Mouse (Mus musculus): Measurements from ENCODE around the gene Nrtn. TPM values are rescaled to one million over a fixed set of nuclear protein-coding genes. Genes with fewer than 3 reads are reported as not detected.
A peak's percentile ranks its signal among the peaks of the same experiment; 100 is the strongest.

Gene Nrtn
- total RNA-seq, 2 experiments from 2014 or later = not detected

DNA sequence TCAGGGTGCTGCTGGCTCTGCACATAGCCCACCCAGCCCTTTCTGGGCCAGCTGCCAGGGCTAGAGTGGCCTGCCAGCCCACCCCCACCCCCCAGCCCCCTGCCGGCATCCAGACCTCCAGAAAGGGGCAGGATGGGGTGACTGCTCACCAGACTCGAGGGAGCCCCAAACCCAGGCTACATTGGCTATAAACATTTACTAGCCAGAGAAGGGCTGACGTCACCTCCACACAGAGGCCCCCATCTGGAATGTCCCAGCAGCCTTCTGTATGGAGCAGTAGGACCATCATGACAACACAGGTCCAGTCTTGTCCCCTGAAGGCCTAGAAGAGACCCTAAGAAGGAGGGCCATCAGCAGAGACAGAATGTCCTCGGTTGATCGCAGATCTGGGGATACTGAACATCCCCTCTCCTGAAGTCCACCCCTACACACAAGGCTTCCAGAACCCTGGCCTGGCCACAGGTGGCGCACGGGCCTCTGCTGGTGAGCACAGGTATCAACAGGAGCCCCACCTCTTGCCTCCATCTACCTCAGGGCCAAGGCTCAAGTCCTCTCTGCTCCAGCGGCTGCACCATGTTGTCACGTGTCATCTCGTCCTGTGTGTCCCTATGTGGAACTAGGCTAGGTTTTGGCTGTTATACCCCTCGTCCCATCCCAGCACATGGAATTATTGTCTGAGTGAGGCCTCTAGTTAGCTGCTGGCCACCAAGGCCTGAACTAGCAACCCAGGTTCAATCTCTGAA is 33.7 kb downstream of the Nrtn start:
- no peak for ATAC-seq (replicated peaks; ENCODE audit: poor library complexity, severe bottlenecking)

DNA sequence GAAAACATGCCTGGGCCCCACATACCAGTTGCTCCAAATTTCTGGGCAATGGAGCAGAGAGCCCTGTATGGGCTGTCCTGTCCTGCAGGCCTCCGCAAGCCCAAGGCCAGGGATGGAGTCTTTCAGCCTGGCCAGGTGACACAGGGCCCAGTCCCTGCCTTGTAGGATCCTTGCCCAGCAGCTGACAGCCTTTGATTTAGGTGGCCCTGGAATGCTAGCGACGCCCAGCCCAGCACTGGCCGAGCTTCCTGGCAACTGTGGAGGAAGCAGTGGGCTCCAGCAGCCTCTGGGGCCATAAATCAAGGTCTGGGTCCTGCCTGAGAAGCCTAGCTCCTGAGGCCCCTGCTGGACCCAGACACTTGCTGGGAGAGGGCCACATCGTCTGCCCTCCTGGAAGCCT is 34.9 kb downstream of the Nrtn start:
- ATAC-seq (replicated peaks; ENCODE audit: poor library complexity, severe bottlenecking) = no peak

DNA sequence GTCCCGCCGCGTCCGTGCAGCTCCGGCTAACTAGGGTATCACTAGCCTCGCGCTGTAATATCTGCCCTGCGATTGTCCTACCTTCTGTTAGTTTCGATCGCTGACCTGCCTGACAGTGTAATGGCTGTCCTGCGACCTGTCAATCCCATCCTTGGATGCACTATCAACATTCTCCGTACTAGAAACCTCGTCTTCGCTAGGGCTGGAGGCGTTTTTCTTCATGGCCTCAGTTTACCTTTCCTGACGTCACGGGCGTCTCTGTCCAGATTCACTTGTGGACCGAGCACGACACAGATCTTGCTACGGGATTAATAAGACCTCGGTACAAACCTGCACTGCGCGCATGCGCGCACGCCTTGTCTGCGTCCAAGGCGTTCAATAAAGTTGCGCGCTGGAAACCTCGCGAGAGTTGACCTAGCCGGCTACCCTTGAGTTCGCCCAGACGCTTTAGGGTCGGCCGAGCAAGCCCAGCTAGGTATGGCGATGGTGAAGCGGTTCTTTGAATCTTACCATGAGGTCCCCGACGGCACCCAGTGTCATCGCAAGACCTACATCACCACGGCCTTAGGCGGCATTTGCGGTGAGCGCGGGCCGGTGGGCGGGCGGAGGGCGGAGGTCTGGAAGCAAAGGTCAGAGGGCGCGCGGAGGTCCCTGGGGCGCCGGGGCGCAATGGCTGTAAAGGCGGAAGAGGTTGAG is 39.8 kb downstream of the Nrtn start, which contains the start of the genes Ndufa11 and Vmac:
Ndufa11 (plus strand) TSS at position 405 of the 696 bp plus-strand sequence.
Vmac (minus strand) TSS at position 660 of the 696 bp plus-strand sequence.
- peak; percentile 58 for ATAC-seq (replicated peaks; ENCODE audit: poor library complexity, severe bottlenecking)

- ATAC-seq (replicated peaks; ENCODE audit: poor library complexity, severe bottlenecking) = peak; percentile 81
Measured at GRCm38 (mm10) chr17:56716655-56717362, 40.5 kb downstream of the Nrtn start.

- no peak for ATAC-seq (replicated peaks; ENCODE audit: poor library complexity, severe bottlenecking)
Measured at GRCm38 (mm10) chr17:56715914-56716654, 41.2 kb downstream of the Nrtn start.

GRCm38 (mm10) chr17:56715360-56715759 is 42.0 kb downstream of the Nrtn start:
- no peak for ATAC-seq (replicated peaks; ENCODE audit: poor library complexity, severe bottlenecking)

DNA sequence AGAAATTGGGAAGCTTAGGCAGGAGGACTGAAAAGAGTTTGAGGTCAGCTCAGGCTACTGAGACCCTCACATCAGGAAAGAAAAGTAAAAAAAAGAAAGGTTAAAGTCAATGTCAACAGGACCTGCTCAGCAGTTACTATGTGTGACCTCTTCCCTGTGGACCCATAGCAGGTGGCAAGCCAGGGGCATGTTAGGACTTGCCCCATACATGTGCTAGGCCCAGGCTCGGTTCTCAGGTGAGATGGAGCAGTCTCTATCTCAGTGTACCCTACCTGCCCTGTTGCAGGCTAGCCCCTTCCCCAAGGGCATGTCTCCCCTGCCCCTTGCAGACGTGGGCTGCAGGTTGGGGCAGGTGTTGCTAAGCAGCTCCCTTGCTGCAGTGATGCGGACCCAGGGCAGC is 47.6 kb downstream of the Nrtn start:
- ATAC-seq (replicated peaks; ENCODE audit: poor library complexity, severe bottlenecking) = no peak

GRCm38 (mm10) chr17:56708692-56709091 is 48.6 kb downstream of the Nrtn start:
- ATAC-seq (replicated peaks; ENCODE audit: poor library complexity, severe bottlenecking) = no peak

- ATAC-seq (replicated peaks; ENCODE audit: poor library complexity, severe bottlenecking) = no peak
Measured at GRCm38 (mm10) chr17:56706515-56706914, 50.8 kb downstream of the Nrtn start.

DNA sequence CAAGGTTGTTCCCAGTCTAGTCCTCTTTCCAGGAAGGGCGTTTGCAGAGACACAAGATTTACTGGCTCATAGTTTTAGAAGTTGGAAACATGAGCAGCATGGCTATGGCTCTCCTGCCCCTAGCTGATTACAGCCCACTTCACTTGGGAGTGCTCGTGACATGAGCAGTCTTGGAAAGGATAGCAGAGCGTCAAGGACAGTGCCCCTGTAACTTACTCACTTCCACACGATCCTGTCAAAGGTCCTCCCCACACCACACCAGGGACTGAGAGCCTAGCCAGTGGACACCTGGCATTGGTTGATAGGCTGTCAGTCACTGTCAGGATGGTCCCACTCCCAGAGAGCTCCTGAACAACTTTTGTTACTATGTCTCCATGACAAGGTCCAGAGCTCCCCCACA is 54.3 kb downstream of the Nrtn start:
- no peak for ATAC-seq (replicated peaks; ENCODE audit: poor library complexity, severe bottlenecking)

Other genes with a start within 250 kb of the Nrtn start
- not detected in 2 replicates for gene Znrf4, start 245.1 kb downstream of the Nrtn start, total RNA-seq (2014; fragmentation: Nextera tagmentation)
- gene Znrf4, start 245.1 kb downstream of the Nrtn start, total RNA-seq (2017) = not detected in 2 replicates
- 0.84 and 1.1 TPM in 2 replicates for gene Gm20219, start 203.1 kb downstream of the Nrtn start, total RNA-seq (2014; fragmentation: Nextera tagmentation)
- gene Gm20219, start 203.1 kb downstream of the Nrtn start, total RNA-seq (2017) = 0.41 TPM in 1 of 2 replicates, not detected in the other
- gene Safb2, start 172.9 kb downstream of the Nrtn start, total RNA-seq (2014; fragmentation: Nextera tagmentation) = 99.5 and 132 TPM in 2 replicates
- gene Safb2, start 172.9 kb downstream of the Nrtn start, total RNA-seq (2017) = 66.4 and 76.5 TPM in 2 replicates
- gene Safb, start 172.7 kb downstream of the Nrtn start, total RNA-seq (2014; fragmentation: Nextera tagmentation) = 69.1 and 99.9 TPM in 2 replicates
- gene Safb, start 172.7 kb downstream of the Nrtn start, total RNA-seq (2017) = 72.9 and 77.2 TPM in 2 replicates
- gene 2410015M20Rik, start 147.8 kb downstream of the Nrtn start, total RNA-seq (2014; fragmentation: Nextera tagmentation) = 140 and 159 TPM in 2 replicates
- gene 2410015M20Rik, start 147.8 kb downstream of the Nrtn start, total RNA-seq (2017) = 147 and 185 TPM in 2 replicates
- gene Rpl36, start 144.1 kb downstream of the Nrtn start, total RNA-seq (2014; fragmentation: Nextera tagmentation) = 1,578 and 3,268 TPM in 2 replicates
- gene Rpl36, start 144.1 kb downstream of the Nrtn start, total RNA-seq (2017) = 2,318 and 2,523 TPM in 2 replicates
- gene Lonp1, start 130.6 kb downstream of the Nrtn start, total RNA-seq (2014; fragmentation: Nextera tagmentation) = 38.2 and 45.5 TPM in 2 replicates
- 64.1 and 68.4 TPM in 2 replicates for gene Lonp1, start 130.6 kb downstream of the Nrtn start, total RNA-seq (2017)
- not detected in 2 replicates for gene Catsperd, start 129.4 kb downstream of the Nrtn start, total RNA-seq (2014; fragmentation: Nextera tagmentation)
- 0.77 TPM in 1 of 2 replicates, not detected in the other for gene Catsperd, start 129.4 kb downstream of the Nrtn start, total RNA-seq (2017)
- gene Ranbp3, start 84.2 kb downstream of the Nrtn start, total RNA-seq (2014; fragmentation: Nextera tagmentation) = 43.9 and 64.7 TPM in 2 replicates
- gene Ranbp3, start 84.2 kb downstream of the Nrtn start, total RNA-seq (2017) = 57.2 and 70.1 TPM in 2 replicates
- 134 and 201 TPM in 2 replicates for gene Ndufa11, start 39.8 kb downstream of the Nrtn start, total RNA-seq (2014; fragmentation: Nextera tagmentation)
- 99.5 and 106 TPM in 2 replicates for gene Ndufa11, start 39.8 kb downstream of the Nrtn start, total RNA-seq (2017)
- 5.3 and 9.1 TPM in 2 replicates for gene Vmac, start 39.5 kb downstream of the Nrtn start, total RNA-seq (2014; fragmentation: Nextera tagmentation)
- gene Vmac, start 39.5 kb downstream of the Nrtn start, total RNA-seq (2017) = 3.7 and 9.1 TPM in 2 replicates
- 20.5 and 22.8 TPM in 2 replicates for gene Dus3l, start 7.2 kb upstream of the Nrtn start, total RNA-seq (2014; fragmentation: Nextera tagmentation)
- gene Dus3l, start 7.2 kb upstream of the Nrtn start, total RNA-seq (2017) = 18.2 and 21.8 TPM in 2 replicates
- gene Prr22, start 12.7 kb upstream of the Nrtn start, total RNA-seq (2014; fragmentation: Nextera tagmentation) = 0.17 and 2.6 TPM in 2 replicates
- 1.6 and 1.7 TPM in 2 replicates for gene Prr22, start 12.7 kb upstream of the Nrtn start, total RNA-seq (2017)
- gene Rfx2, start 73.5 kb upstream of the Nrtn start, total RNA-seq (2014; fragmentation: Nextera tagmentation) = 4.4 and 6.4 TPM in 2 replicates
- 1.6 and 2.8 TPM in 2 replicates for gene Rfx2, start 73.5 kb upstream of the Nrtn start, total RNA-seq (2017)
- gene Acsbg2, start 116.9 kb upstream of the Nrtn start, total RNA-seq (2014; fragmentation: Nextera tagmentation) = not detected in 2 replicates
- not detected in 2 replicates for gene Acsbg2, start 116.9 kb upstream of the Nrtn start, total RNA-seq (2017)
- gene 1700061G19Rik, start 117.9 kb upstream of the Nrtn start, total RNA-seq (2014; fragmentation: Nextera tagmentation) = 0.47 TPM in 1 of 2 replicates, not detected in the other
- 0.17 TPM in 1 of 2 replicates, not detected in the other for gene 1700061G19Rik, start 117.9 kb upstream of the Nrtn start, total RNA-seq (2017)
- gene Mllt1, start 177.9 kb upstream of the Nrtn start, total RNA-seq (2014; fragmentation: Nextera tagmentation) = 20.6 and 26.9 TPM in 2 replicates
- gene Mllt1, start 177.9 kb upstream of the Nrtn start, total RNA-seq (2017) = 16.6 and 17.0 TPM in 2 replicates
- gene Acer1, start 224.6 kb upstream of the Nrtn start, total RNA-seq (2014; fragmentation: Nextera tagmentation) = not detected in 2 replicates
- gene Acer1, start 224.6 kb upstream of the Nrtn start, total RNA-seq (2017) = not detected in 2 replicates
- gene Clpp, start 232.8 kb upstream of the Nrtn start, total RNA-seq (2014; fragmentation: Nextera tagmentation) = 48.8 and 80.1 TPM in 2 replicates
- 88.7 and 94.7 TPM in 2 replicates for gene Clpp, start 232.8 kb upstream of the Nrtn start, total RNA-seq (2017)
- 11.3 and 24.4 TPM in 2 replicates for gene Alkbh7, start 239.8 kb upstream of the Nrtn start, total RNA-seq (2014; fragmentation: Nextera tagmentation)
- 17.3 and 18.7 TPM in 2 replicates for gene Alkbh7, start 239.8 kb upstream of the Nrtn start, total RNA-seq (2017)
- gene Pspn, start 242.5 kb upstream of the Nrtn start, total RNA-seq (2014; fragmentation: Nextera tagmentation) = not detected in 2 replicates
- not detected in 2 replicates for gene Pspn, start 242.5 kb upstream of the Nrtn start, total RNA-seq (2017)

All from granulocyte monocyte progenitor cell, adult 5-6 weeks (primary cell).